Mouse (Mus musculus) MEL (cell line): ENCODE measurements around the gene Sectm1a. TPM values are rescaled to one million over a fixed set of nuclear protein-coding genes. Genes with fewer than 3 reads are reported as not detected.

Source experiments
- DNase-seq: peaks from one replicate; pipeline ENCODE4 v3.0.0; 2011; ENCODE audit warnings: low read depth, low spot score
- H3K27ac ChIP-seq: 2 replicates; pipeline ENCODE4 v1.5.1; 2012; ENCODE audit warnings: low read depth, mild to moderate bottlenecking, control low read depth, low read length, moderate library complexity; ENCODE audit not compliant: control insufficient read depth
- H3K27me3 ChIP-seq, 2 experiments: fragments of 150-350 bp in 1 of 2; sonication (generic) in 1 of 2; 2 replicates each; pipeline ENCODE4 v1.6.1; 2012; ENCODE audit warnings: low read length in 2 of 2, mild to moderate bottlenecking in 2 of 2, improper control_type of control experiment in 1 of 2, moderate library complexity in 1 of 2; ENCODE audit not compliant: insufficient read depth in 2 of 2, control insufficient read depth in 1 of 2
- H3K36me3 ChIP-seq, 2 experiments: 2 replicates each; pipeline ENCODE4 v1.6.1; 2012 to 2014; ENCODE audit warnings: low read length in 2 of 2, improper control_type of control experiment in 1 of 2, inconsistent platforms in 1 of 2, mild to moderate bottlenecking in 1 of 2; ENCODE audit not compliant: insufficient read depth in 2 of 2, control insufficient read depth in 1 of 2
- H3K4me1 ChIP-seq, 2 experiments: fragments of 150-350 bp in 1 of 2; sonication (generic) in 1 of 2; 2 replicates each; pipeline ENCODE4 v1.6.1; 2012; ENCODE audit warnings: low read length in 2 of 2, improper control_type of control experiment in 1 of 2, mild to moderate bottlenecking in 1 of 2; ENCODE audit not compliant: insufficient read depth in 2 of 2, control insufficient read depth in 1 of 2
- H3K4me3 ChIP-seq, 2 experiments: fragments of 150-350 bp in 1 of 2; sonication (generic) in 1 of 2; 2 replicates each; pipeline ENCODE4 v1.5.1; 2012; ENCODE audit warnings: low read depth in 2 of 2, low read length in 2 of 2, mild to moderate bottlenecking in 2 of 2, moderate library complexity in 2 of 2, control low read depth in 1 of 2, improper control_type of control experiment in 1 of 2; ENCODE audit not compliant: control insufficient read depth in 1 of 2, insufficient read depth in 1 of 2
- H3K79me2 ChIP-seq: 2 replicates; pipeline ENCODE4 v1.6.1; 2012; ENCODE audit warnings: mild to moderate bottlenecking, low read length, moderate library complexity; ENCODE audit not compliant: control insufficient read depth, poor library complexity, insufficient read depth
- H3K9ac ChIP-seq: 2 replicates; pipeline ENCODE4 v1.6.1; 2012; ENCODE audit warnings: low read depth, mild to moderate bottlenecking, control low read depth, low read length, moderate library complexity; ENCODE audit not compliant: control insufficient read depth, poor library complexity, severe bottlenecking
- H3K9me3 ChIP-seq: fragments of 150-350 bp; sonication (generic); replicated peaks from 2 replicates; pipeline ENCODE4 v1.6.1; 2012; ENCODE audit warnings: mild to moderate bottlenecking, low read length, improper control_type of control experiment, moderate library complexity; ENCODE audit not compliant: insufficient read depth
- BHLHE40 ChIP-seq: IDR thresholded peaks from 2 replicates; pipeline ENCODE4 v1.6.1; 2012; ENCODE audit warnings: low read depth, mild to moderate bottlenecking, inconsistent platforms, low read length, improper control_type of control experiment, borderline replicate concordance
- CHD1 ChIP-seq: IDR thresholded peaks from 2 replicates; pipeline ENCODE4 v1.6.1; 2012; ENCODE audit warnings: low read depth, mild to moderate bottlenecking, inconsistent platforms, low read length, improper control_type of control experiment
- E2F4 ChIP-seq: IDR thresholded peaks from 2 replicates; pipeline ENCODE4 v1.6.1; 2011; ENCODE audit warnings: low read depth, low read length, improper control_type of control experiment, borderline replicate concordance
- GATA1 ChIP-seq: IDR thresholded peaks from 2 replicates; pipeline ENCODE4 v1.6.1; 2011; ENCODE audit warnings: low read depth, low read length, improper control_type of control experiment
- HCFC1 ChIP-seq: IDR thresholded peaks from 2 replicates; pipeline ENCODE4 v1.6.1; 2012; ENCODE audit warnings: low read depth, mild to moderate bottlenecking, inconsistent platforms, low read length, improper control_type of control experiment, moderate library complexity
- JUND ChIP-seq: IDR thresholded peaks from 2 replicates; pipeline ENCODE4 v1.6.1; 2011; ENCODE audit warnings: low read depth, mild to moderate bottlenecking, improper control_type of control experiment, low read length
- MAFK ChIP-seq: IDR thresholded peaks from 2 replicates; pipeline ENCODE4 v1.6.1; 2011; ENCODE audit warnings: low read depth, mild to moderate bottlenecking, low read length, improper control_type of control experiment, borderline replicate concordance
- MAZ ChIP-seq: IDR thresholded peaks from 2 replicates; pipeline ENCODE4 v1.6.1; 2012; ENCODE audit warnings: low read depth, mild to moderate bottlenecking, inconsistent platforms, low read length, improper control_type of control experiment
- MEF2A ChIP-seq: IDR thresholded peaks from 2 replicates; pipeline ENCODE4 v1.6.1; 2014; ENCODE audit warnings: low read depth, mild to moderate bottlenecking, inconsistent platforms, low read length, improper control_type of control experiment; ENCODE audit not compliant: poor library complexity, insufficient replicate concordance, severe bottlenecking; ENCODE audit errors: extremely low read depth
- NELFE ChIP-seq: IDR thresholded peaks from 2 replicates; pipeline ENCODE4 v1.6.1; 2011; ENCODE audit warnings: low read depth, low read length, improper control_type of control experiment
- NRF1 ChIP-seq: IDR thresholded peaks from 2 replicates; pipeline ENCODE4 v1.6.1; 2014; ENCODE audit warnings: low read depth, mild to moderate bottlenecking, inconsistent platforms, low read length, improper control_type of control experiment, moderate library complexity; ENCODE audit not compliant: poor library complexity, insufficient read depth, severe bottlenecking
- POLR2A ChIP-seq, 2 experiments: IDR thresholded peaks; 2 replicates each; pipeline ENCODE4 v1.6.1; 2011 to 2012; ENCODE audit warnings: low read length in 2 of 2, mild to moderate bottlenecking in 2 of 2, control low read depth in 1 of 2, improper control_type of control experiment in 1 of 2, low read depth in 1 of 2, moderate library complexity in 1 of 2; ENCODE audit not compliant: control insufficient read depth in 1 of 2, insufficient read depth in 1 of 2, poor library complexity in 1 of 2
- POLR2AphosphoS5 ChIP-seq: IDR thresholded peaks from 2 replicates; pipeline ENCODE4 v1.6.1; 2012; ENCODE audit warnings: low read depth, borderline replicate concordance, mild to moderate bottlenecking, inconsistent platforms, low read length, moderate library complexity, mixed read lengths
- RCOR1 ChIP-seq: IDR thresholded peaks from 2 replicates; pipeline ENCODE4 v1.6.1; 2012; ENCODE audit warnings: low read depth, mild to moderate bottlenecking, inconsistent platforms, low read length, improper control_type of control experiment
- SMC3 ChIP-seq: IDR thresholded peaks from 2 replicates; pipeline ENCODE4 v1.6.1; 2011; ENCODE audit warnings: low read depth, low read length, improper control_type of control experiment
- TAL1 ChIP-seq: IDR thresholded peaks from 2 replicates; pipeline ENCODE4 v1.6.1; 2012; ENCODE audit warnings: mild to moderate bottlenecking, inconsistent platforms, low read length, moderate library complexity, mixed read lengths
- USF1 ChIP-seq: IDR thresholded peaks from 2 replicates; pipeline ENCODE4 v1.6.1; 2014; ENCODE audit warnings: low read depth, mild to moderate bottlenecking, inconsistent platforms, low read length, improper control_type of control experiment, moderate library complexity
- ZKSCAN1 ChIP-seq: IDR thresholded peaks from 2 replicates; pipeline ENCODE4 v1.6.1; 2012; ENCODE audit warnings: low read depth, mild to moderate bottlenecking, inconsistent platforms, low read length, improper control_type of control experiment, moderate library complexity
- polyA plus RNA-seq, 2 experiments: library from polyadenylated mRNA; stranded (reverse) in 1 of 2; unstranded in 1 of 2; fragments of >175 nt in 1 of 2; fragments of >200 nt in 1 of 2; gene quantifications; 2 replicates each; pipeline versions ENCODE4 v1.2.1 to v1.2.4; 2012; ENCODE audit warnings: low replicate concordance in 2 of 2, low read depth in 1 of 2; ENCODE audit not compliant: insufficient read length in 2 of 2, insufficient read depth in 1 of 2, missing spikeins in 1 of 2
- total RNA-seq: library from RNA; depleted of rRNA; stranded (reverse); fragments of 300-350 nt; gene quantifications from 2 replicates; pipeline ENCODE4 v1.2.3, GENCODE M21; 2012

Sectm1a gene
- total and polyA plus RNA-seq, 3 experiments = 22.0 to 22.3 TPM; not detected in 1

DNA sequence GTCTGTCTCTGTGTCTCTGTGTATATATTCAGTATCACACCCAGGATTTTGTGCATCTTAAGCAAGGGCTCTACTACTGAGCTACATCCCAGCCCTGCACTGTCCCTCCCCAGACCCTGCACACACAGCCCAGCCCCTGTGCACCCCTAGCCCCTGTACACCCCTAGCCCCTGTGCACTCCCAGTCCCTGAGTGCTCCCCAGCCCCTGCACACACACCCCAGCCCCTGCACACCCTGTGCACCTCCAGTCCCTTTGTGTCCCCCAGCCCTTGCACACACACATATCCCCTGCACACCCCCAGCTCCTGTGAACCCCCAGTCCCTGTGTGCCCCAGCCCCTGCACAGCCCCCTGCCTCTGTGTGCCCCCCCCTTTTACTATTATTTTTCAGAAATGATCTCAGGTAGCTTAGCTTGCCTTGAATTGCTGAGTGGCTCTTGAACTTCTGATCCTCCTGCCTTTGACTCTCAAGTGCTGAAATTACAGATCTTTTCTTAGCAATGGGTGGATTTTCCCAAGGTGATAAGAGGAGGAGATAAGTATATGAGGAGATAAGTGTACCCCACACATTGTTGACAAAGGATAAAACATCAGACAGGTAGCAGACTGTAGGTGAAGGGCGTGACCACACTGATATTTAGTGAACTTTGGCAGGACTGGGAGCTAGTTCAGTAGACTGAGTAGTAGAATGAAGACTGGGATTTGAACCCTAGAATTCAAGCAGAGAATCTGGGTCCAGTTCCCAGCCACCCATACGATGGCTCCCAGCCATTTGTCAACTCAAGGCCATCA is 8.9 kb upstream of the Sectm1a start:
- Histone ChIP-seq H3K27ac (no peak overlapping the region), H3K9me3 (no peaks in the 10 kb centered on the region), H3K9ac (no peak overlapping the region), H3K4me3 (no peak overlapping the region), H3K27me3 (peaks cover 0 to 1% of the 10 kb centered on the region in 2 experiments; a peak in 2 of 4 replicates), H3K4me1 (no peaks in the 10 kb centered on the region), H3K79me2 (no peaks in the 10 kb centered on the region), H3K36me3 (no peaks in the 10 kb centered on the region)
- DNase-seq = no peak
- TF ChIP-seq MAFK (no peak), MEF2A (no peak), HCFC1 (no peak), NELFE (no peak), JUND (no peak), TAL1 (no peak), E2F4 (no peak), RCOR1 (no peak), ZKSCAN1 (no peak), POLR2AphosphoS5 (no peak), MAZ (no peak)

DNA sequence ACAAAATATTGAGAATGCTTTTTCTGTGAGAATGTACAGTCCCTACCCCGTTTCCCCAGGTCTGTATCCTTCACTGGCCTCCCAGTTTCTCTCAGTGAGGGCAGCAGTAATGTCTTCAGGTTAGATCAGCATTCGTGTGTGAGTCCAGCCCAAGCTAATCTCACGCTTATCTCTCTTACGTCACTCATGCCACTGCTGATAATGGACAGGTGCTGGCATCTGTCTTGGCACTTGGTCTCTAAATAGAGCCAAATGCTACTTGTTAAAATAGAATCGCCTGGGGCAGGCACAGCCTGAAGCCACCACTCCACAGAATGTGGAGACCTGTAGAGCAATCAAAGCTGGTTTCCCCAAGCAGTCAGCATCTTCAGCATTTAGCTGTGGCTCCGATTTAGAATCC is 8.0 kb upstream of the Sectm1a start:
- no peaks in the 10 kb centered on the region for H3K79me2 ChIP-seq
- no peak for DNase-seq
- H3K9me3 ChIP-seq = no peaks in the 10 kb centered on the region
- H3K36me3 ChIP-seq = no peaks in the 10 kb centered on the region
- no peak overlapping the region for H3K27ac ChIP-seq
- H3K9ac ChIP-seq = no peak overlapping the region
- H3K4me3 ChIP-seq = no peak overlapping the region
- H3K4me1 ChIP-seq = no peaks in the 10 kb centered on the region
- peaks cover 0 to 1% of the 10 kb centered on the region in 2 experiments; a peak in 1 of 4 replicates for H3K27me3 ChIP-seq
- TF ChIP-seq MAFK (no peak), POLR2A (IDR thresholded peaks at IDR 0.05; ENCODE audit: control insufficient read depth in 1 of 2, insufficient read depth in 1 of 2, low read depth in 1 of 2, low read length in 2 of 2, poor library complexity in 1 of 2) (no peak), JUND (no peak), BHLHE40 (no peak), SMC3 (no peak), CHD1 (no peak), RCOR1 (no peak), NELFE (no peak), USF1 (no peak), GATA1 (no peak), NRF1 (no peak)
